Mouse (Mus musculus) left cerebral cortex, adult 18-20 months (tissue): Measurements from ENCODE around the gene Tmem126a. TPM values are rescaled to one million over a fixed set of nuclear protein-coding genes. Genes with fewer than 3 reads are reported as not detected.

Source experiments
- DNase-seq, 2 experiments: peaks; one replicate each; pipeline ENCODE4 v3.0.0; 2021 to 2022; ENCODE audit warnings: low spot score in 2 of 2, mixed read lengths in 1 of 2
- total RNA-seq, 2 experiments: library from RNA; stranded (reverse); gene quantifications; 2 replicates each; pipeline ENCODE4 v1.2.3; 2021

Tmem126a gene
- total RNA-seq, 2 experiments from 2014 or later = 38.2 to 41.6 TPM

GRCm38 (mm10) chr7:90426020-90427001 lies 30.7 kb downstream of the Tmem126a start, which contains the start of gene Ccdc89:
TSS of gene Ccdc89 (plus strand) at chr7:90426577.
- DNase-seq = peak; percentile 71 to 74

- peak; percentile 67 to 75 for DNase-seq
Observed at GRCm38 (mm10) chr7:90409934-90410333, 47.1 kb downstream of the Tmem126a start.

Other genes starting within 250 kb of the Tmem126a start
- gene Ccdc83, start 191.5 kb downstream of the Tmem126a start, total RNA-seq = not detected
- gene Sytl2, start 155.0 kb downstream of the Tmem126a start, total RNA-seq = 10 to 100 TPM; 75.7 to 76.7 TPM
- gene Ccdc89, start 30.7 kb downstream of the Tmem126a start, total RNA-seq = 1 to 10 TPM in 1 of 2 experiments, under 1 TPM in 1; 0.91 to 1.1 TPM
- 10 to 100 TPM; 81.7 to 93.1 TPM for gene Crebzf, start 14.5 kb downstream of the Tmem126a start, total RNA-seq
- gene Tmem126b, start 18.8 kb upstream of the Tmem126a start, total RNA-seq = 10 to 100 TPM; 28.9 to 29.4 TPM
- gene Dlg2, start 19.4 kb upstream of the Tmem126a start, total RNA-seq = 100 to 1,000 TPM; 256 to 276 TPM